Mouse (Mus musculus) layer of hippocampus, adult 9-10 months (tissue): Measurements from ENCODE around the gene Kmt2b.

Source experiments
- DNase-seq: peaks from one replicate; pipeline ENCODE4 v3.0.0; 2022; ENCODE audit warnings: low spot score

The Kmt2b gene

DNA sequence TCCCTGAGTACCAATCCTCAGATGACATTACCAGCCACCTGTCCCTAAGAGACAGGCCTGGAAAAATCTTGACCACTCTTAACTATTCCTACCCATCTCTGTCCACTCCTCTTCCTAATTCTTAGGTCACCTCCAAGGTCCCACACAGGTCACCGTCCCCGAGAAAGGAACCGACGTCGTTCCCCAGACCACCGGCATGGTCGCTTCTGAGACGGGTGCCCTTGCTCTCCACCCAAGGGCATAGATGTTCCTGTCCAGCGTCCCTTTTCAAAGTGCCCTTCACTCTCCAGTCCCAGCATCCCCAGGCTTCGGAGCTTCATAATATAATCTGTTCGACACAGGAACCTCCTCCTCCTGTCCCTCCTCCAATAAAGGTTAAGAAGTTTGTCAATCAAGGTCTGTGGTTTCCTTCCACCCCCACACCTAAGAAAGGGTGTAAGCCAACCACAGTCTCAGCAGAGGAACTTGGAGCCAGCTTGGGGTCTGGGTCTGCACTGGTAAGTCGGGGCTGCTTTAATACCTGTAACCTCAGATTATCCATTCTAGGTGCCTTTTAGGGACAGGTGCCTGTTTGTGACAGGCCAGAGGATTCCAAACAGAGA lies 23.5 kb downstream of the Kmt2b start, which contains the start of gene Igflr1:
Gene Igflr1, plus strand, starts transcription at position 458 of the 602 bp plus-strand sequence.
- DNase-seq = no peak

GRCm38 (mm10) chr7:30563906-30564280 lies 24.6 kb downstream of the Kmt2b start:
- DNase-seq = no peak

- DNase-seq = peak; percentile 91
These were observed 25.2 kb downstream of the Kmt2b start, which contains the start of the genes U2af1l4, Gm49396 and Psenen for GRCm38 (mm10) chr7:30563117-30563905. Gene U2af1l4 (plus strand): TSS chr7:30563301. Gene Gm49396 (plus strand): TSS chr7:30563344. Gene Psenen (minus strand): TSS chr7:30563627.

- peak; percentile 26 for DNase-seq
These were observed 25.9 kb downstream of the Kmt2b start for GRCm38 (mm10) chr7:30562526-30563116.

DNA sequence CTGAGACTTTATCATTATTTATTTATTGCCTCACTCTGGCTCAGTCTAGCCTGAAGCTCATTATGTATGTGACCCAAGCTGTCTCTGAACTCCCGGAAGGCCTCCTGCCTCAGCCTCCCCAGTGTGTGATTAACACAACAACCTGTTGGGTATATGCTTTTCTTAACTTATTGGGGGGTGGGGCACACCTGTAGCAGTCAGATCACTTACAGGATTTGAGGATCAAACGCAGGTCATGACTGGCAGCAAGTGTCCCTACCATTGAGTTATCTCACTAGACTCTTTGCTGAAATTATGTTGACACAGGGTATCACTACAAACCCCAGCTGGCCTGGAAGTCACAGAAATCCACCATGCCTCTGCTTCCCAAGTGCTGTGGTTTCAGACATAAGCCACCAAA lies 28.2 kb downstream of the Kmt2b start:
- DNase-seq = no peak

DNA sequence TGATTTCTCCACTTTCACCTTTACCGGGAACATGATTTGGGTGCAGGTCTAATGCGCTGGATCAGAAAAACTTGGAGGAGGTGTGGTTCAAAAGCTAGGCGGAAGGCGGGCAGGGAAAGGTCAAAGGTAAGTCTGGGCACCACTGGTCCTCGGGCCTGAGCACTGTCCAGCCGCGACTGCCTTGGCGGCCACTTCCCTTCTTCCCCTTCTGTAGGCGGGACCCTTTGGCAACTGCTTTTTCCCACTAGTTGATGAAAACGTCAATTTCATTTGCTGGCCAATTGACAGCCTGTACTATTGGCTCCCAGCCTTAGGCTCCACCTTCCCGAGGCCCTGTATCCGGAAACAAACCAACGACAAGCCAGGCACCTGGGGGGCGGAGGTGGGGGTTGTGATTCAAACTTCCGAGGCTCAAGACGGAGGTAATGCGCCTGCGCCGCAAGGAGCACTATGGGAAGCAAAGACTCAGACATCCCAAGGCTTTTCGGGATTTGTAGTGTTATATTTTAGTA lies 29.0 kb downstream of the Kmt2b start, which contains the start of gene Lin37:
Gene Lin37, minus strand, starts transcription at position 396 of the 512 bp plus-strand sequence.
- peak; percentile 97 for DNase-seq

- DNase-seq = no peak
These were observed 29.7 kb downstream of the Kmt2b start for GRCm38 (mm10) chr7:30558656-30559442.

DNA sequence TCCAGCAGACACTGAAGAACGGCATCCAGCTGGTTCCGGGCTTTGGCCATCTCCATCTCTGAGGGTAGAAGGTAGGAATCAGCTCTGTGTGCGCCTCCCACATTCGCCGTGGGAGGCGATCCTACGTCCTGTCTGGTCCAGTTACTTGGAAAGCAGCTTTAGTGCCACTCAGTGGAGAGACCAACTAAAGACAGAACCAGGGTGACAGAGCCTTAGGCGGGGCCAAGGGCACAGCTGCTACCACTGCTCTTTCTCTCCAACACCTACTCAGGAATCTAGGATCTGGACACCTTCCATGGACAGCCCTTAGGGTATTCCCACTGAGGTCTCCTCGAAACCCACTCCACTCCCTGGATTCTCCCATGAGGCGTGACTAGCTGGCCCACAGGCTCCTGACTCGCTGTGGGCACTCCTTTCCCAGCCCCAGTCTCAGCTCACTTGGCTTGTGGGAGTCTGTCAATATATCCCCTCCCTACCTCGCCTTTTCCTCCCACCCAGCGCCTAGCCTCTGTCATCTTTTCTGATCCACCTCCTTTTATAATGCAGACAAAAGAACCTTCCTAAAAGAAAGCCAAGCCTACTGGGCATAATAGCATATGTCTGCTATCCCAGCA lies 30.5 kb downstream of the Kmt2b start:
- no peak for DNase-seq

GRCm38 (mm10) chr7:30556894-30557536 lies 31.5 kb downstream of the Kmt2b start:
- no peak for DNase-seq

- DNase-seq = no peak
These were observed 34.5 kb downstream of the Kmt2b start for GRCm38 (mm10) chr7:30553810-30554584.

DNA sequence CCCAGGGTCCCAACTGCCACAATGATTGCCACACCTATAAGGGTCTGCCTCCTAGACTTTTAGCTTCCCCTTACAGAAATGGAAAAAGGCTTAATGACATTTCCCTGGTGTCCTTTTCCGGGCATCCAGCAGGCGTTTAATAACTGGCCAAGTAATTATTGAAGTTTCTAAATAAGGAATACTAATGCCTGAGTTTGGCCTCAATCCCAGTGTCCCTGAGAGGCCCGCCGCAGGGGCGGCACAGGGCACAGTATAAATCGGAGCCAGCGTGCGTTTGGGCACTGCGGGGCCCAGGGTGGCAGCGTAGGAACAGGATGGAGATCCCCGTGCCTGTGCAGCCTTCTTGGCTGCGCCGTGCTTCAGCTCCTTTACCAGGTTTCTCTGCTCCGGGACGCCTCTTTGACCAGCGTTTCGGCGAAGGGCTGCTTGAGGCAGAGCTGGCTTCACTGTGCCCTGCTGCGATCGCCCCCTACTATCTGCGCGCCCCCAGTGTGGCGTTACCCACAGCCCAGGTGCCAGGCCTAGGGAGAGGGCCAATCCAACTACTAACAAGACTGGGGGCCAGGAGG lies 35.4 kb downstream of the Kmt2b start:
- DNase-seq = no peak

DNA sequence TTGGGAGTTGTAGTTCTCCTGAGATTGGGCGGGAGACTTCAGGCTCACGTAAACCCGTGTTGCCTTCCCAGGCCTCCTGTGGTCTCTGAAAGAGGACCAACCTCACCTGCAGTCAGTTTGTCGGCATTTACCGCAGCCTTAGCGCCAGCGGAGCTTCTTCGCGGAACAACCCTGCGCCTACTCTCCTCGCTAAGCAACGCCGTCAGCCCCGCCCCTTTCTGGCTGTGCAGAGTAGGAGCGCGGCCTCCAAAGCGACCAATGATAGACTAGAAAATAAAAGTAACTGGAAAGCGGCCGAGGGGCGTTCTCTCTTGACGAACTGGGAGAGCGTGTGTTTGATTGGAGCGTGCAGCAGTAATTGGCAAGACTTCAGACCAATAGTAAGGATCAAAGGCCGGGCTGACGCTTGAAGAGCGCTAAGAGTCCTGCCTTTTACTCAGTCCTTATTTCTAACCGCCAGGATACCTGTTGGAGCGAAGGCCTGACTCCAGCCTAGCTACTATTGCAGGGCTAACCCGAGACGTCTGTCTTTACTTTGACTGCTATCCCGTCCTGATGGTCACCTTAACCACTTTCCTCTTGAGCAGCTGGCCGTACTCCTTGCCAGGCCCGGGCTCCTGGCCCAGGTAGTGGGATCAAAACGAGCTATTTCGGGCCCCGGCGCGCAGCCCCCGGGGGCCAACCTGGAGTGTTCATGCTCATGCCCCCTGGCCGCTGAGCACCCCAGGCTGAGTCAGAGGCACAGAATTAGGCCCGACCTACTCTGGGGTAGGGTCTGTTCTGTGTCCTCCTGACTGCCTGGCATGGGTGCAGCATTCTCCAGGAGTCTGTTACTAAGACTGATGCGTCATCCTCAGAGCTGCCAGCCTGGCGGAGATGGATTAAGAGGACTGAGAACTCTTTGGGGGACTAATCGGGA lies 36.2 kb downstream of the Kmt2b start, which contains the start of the genes Hspb6 and Proser3:
Gene Hspb6, plus strand, starts transcription at position 77 of the 919 bp plus-strand sequence.
Gene Proser3, minus strand, starts transcription at position 198 of the 919 bp plus-strand sequence.
- peak; percentile 97 for DNase-seq

- peak; percentile 81 for DNase-seq
These were observed 37.0 kb downstream of the Kmt2b start for GRCm38 (mm10) chr7:30551445-30552101.

DNA sequence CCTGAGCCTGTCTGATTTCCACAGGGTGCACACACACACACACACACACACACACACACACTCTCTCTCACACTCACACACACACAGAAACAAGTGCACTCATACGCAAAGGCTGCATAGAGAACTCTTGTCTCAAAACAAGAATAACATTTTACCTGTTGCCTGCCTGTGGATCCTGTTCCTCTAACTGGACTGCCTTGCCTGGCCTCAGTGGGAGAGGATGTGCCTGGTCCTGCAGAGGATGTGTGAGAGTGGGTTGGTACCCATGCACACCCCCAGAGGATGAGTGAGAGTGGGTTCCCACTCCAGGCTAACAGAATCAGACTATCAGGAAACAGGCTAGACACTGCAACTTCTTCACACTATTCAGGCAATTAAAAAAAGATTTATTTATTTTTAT lies 37.9 kb downstream of the Kmt2b start:
- DNase-seq = no peak

GRCm38 (mm10) chr7:30549880-30550279 lies 38.6 kb downstream of the Kmt2b start:
- no peak for DNase-seq

DNA sequence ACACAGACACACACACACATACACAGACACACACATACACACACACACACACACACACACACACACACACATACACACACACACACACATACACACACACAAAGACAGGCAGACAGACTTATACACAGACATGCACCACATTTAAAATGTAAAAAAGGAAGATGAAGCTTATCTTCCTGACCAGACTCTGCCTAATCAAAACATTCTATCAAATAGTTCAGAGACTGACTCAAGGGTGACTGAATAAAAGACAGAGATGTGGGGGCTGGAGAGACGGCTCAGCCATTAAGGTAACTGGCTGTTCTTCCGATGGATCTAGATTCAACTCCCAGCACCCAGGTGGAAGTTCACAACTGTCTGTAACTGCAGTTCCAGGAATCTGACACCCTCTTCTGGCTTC lies 44.2 kb downstream of the Kmt2b start:
- DNase-seq = no peak

DNA sequence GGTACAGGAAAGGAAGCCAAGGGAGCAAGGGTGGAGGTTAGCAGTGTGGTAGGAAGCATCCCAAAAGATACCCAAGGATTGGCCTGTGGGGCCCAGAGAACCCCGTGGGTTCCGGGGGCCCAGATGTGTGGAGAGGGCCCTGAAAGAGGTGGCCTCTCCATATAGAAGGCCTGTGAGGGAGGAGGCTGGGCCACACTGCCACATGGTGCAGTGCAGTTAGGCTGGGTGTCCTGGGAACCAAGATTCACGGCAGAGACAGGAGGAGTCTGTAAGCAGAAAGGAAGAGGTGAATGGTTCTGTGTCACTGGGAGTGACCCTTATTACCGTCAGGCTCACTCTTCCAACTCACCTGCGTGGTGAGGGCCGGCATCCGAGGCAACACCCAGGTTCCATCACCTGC lies 48.0 kb downstream of the Kmt2b start:
- DNase-seq = no peak
